Mouse (Mus musculus) brain, embryonic 14.5 days (tissue): ENCODE data around the gene Itga4. TPM values are rescaled to one million over a fixed set of nuclear protein-coding genes. Genes with fewer than 3 reads are reported as not detected.

ENCODE experiments used
- DNase-seq: peaks from one replicate; pipeline ENCODE4 v3.0.0-alpha.2; 2011; ENCODE audit warnings: low read depth
- CTCF ChIP-seq: fragments of 200-500 bp; IDR thresholded peaks from 2 replicates; pipeline ENCODE4 v1.5.1; 2012; ENCODE audit warnings: inconsistent platforms, mild to moderate bottlenecking, moderate library complexity, borderline replicate concordance; ENCODE audit not compliant: insufficient read depth, insufficient read length; ENCODE audit errors: extremely low read depth
- POLR2A ChIP-seq: fragments of 200-500 bp; IDR thresholded peaks from 2 replicates; pipeline ENCODE4 v1.6.1; 2012; ENCODE audit warnings: mild to moderate bottlenecking, inconsistent platforms, borderline replicate concordance; ENCODE audit not compliant: poor library complexity, insufficient read depth, insufficient read length, severe bottlenecking; ENCODE audit errors: extremely low read depth
- polyA plus RNA-seq: library from polyadenylated mRNA; depleted of rRNA; stranded (reverse); fragments of >200 nt; gene quantifications from 2 replicates; pipeline ENCODE4 v1.2.3, GENCODE M21; 2012

The Itga4 gene
- polyA plus RNA-seq, 1 experiment: 4.7 TPM

DNA sequence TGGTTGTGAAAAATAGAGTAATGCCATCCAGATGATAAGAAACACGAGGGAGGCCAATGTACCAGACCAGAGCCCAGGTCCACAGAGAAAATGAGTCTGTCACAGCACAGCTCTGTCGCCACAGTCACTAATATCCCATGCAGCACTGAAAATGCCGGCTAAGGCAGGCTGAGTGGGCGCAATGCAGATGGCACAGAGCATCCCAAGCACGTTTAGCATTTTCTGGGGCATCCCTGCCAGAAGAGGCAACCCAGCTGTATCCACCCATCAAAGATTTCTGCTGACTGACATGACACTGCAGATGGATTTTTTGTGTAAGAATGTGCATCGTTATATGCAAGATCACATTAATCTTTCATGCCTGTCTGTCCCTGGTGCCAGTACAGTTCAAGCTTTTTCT is 106.8 kb downstream of the Itga4 start:
- TF ChIP-seq CTCF (no peak), POLR2A (no peak)
- peak; percentile 82 for DNase-seq

DNA sequence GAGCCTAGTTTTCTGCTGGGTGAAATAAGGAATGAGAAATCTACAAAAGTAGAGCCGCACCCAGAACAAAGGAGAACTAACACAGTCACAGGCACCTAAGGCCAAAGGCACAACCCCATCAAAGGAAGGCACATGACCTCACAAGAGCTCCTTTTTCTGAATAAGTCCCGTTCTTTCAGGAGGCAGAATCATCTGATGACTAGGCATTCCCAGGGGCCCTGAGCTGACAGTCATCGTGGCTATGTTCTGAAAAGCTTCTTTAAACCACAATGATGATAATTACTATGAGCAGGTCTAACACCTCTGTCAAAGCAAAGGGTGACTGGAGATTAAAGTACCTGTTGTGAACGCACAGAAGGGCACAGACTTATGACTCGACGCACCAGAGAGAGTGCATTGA is 108.7 kb downstream of the Itga4 start:
- TF ChIP-seq CTCF (no peak), POLR2A (no peak)
- no peak for DNase-seq

- TF ChIP-seq CTCF (peak; percentile 25; the same call in 1 of the 2 replicates), POLR2A (no peak)
- DNase-seq: peak; percentile 79
These were observed 112.5 kb downstream of the Itga4 start for GRCm38 (mm10) chr2:79367451-79368450.

DNA sequence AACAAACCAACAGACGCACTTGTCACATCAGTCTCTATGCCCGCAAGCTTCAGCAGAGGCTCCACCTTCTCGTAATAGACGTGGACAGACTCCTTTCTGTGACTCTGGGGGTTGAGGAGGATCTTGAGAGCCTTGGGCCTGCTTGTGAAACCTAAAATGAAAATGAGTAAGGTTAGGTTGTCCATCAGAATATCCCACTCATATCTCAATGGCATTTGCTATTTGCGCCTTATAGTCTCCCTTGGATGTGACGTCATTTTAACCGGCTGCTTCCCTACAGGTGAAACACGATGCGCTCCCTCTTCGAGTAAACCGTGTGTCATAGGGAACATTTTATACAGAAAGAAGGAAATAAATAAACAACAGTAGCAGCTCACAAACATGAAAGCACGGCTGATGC is 113.4 kb downstream of the Itga4 start:
- DNase-seq: no peak
- no peak for TF ChIP-seq CTCF
- TF ChIP-seq POLR2A: no peak

DNA sequence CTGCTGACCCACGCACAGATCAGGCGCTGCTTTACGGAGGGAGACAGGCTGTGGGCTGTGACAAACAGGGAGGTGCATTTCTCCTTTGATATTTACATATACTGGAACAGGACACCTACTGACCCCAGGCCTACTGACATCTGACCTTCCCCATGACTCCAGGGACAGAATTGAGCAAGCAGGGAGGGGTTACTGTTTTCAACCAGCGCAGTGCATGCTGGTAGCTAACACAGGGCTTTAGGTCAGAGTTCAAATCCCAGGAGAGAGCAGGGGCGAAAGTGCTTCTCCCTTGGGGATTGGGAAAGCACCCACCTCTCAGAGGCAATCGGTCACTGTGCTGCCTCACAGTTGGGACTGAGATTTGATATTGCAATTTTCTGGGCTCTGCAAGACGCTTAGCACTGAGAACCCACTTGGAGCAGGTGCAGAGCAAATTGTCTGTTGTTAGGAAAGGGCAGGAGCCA is 113.9 kb downstream of the Itga4 start:
- TF ChIP-seq CTCF (no peak), POLR2A (no peak)
- no peak for DNase-seq

DNA sequence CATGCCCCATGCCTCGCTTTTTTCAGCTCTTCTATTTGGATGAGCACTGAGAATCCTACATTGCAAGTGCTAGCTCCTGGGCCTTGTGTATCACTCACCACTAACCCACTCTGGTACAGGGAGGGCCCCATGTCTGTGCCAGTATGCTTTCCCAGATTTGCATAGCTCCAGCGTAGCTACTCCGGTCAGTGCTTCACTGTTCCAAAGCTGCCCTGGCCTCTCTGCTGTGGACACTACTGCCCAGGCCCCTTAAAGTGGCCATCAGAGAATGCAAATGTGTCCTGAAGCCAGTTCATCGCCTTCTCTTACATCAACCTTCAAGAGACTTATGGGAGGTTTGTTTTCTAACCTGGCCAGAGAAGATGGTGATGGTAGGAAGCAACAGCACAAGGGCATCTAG is 114.7 kb downstream of the Itga4 start:
- TF ChIP-seq CTCF (no peak), POLR2A (no peak)
- no peak for DNase-seq

GRCm38 (mm10) chr2:79370711-79371312 is 115.6 kb downstream of the Itga4 start:
- DNase-seq: no peak
- TF ChIP-seq CTCF (no peak), POLR2A (no peak)

DNA sequence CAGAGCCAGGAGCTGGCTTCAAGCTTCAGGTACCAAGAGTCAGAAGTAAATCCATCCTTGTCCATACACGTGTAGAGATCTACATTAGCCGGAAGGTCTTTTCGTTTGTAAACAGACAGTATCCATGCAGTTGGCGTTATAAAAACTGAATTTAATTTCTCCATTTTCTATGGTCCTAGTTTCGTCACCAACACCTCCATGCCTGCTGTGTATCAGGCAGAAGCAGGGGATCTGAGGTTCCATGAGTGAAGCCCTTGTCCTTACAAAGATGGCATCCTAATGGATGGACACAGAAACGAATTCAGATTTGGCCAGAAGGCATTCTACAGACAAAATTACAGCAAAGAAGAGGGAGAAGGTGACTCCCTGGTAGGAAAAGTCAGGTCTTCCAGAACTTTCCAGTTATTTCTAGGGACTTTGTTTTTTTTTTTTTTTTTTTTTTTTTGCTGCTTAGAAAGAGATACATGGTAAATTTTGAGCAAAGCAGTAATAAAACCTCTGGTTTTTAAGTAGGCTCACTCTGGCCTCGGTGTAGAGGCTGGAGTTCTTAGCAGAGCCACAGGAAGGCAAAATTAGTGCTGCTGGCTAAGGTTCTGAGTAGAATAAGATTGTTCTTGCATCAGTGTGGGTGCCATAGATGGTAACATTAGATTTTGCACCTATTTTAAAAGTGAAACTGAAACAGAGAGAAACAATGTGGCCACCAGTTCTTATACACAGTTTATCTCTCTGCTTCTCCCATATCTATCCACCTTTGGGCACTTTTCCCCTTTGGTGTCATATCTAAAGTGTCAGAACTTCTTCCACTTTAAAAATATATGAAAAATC is 116.3 kb downstream of the Itga4 start:
- no peak for TF ChIP-seq CTCF
- TF ChIP-seq POLR2A: no peak
- no peak for DNase-seq

DNA sequence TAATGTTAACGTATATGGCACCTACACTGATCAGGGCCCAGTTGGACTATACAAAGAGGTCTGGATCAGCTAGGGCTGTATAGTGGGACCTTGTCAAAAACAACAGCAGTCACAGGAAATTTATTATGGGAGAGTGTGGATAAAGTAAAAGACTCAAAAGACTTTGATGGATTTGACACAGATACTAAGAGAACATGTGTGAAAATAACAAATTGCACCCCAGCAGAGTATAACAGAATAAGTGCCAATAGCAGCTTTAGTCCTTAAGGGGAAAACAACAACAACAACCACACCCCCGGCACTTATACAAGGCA is 116.9 kb downstream of the Itga4 start:
- no peak for TF ChIP-seq CTCF
- TF ChIP-seq POLR2A: no peak
- DNase-seq: no peak

GRCm38 (mm10) chr2:79372486-79373200 is 117.4 kb downstream of the Itga4 start:
- TF ChIP-seq CTCF (peak; percentile 47; the same call in 1 of the 2 replicates), POLR2A (no peak)
- DNase-seq: peak; percentile 47
